Mouse (Mus musculus) myocyte (in vitro differentiated cells): ENCODE data around the gene Rnf215. TPM values are rescaled to one million over a fixed set of nuclear protein-coding genes. Genes with fewer than 3 reads are reported as not detected.

ENCODE experiments used
- H3K27me3 ChIP-seq: one replicate; pipeline ENCODE4 v1.6.1; 2011; ENCODE audit not compliant: control insufficient read depth, insufficient read depth, insufficient read length
- H3K36me3 ChIP-seq: one replicate; pipeline ENCODE4 v1.6.1; 2011; ENCODE audit not compliant: control insufficient read depth, insufficient read depth
- H3K4me2 ChIP-seq: one replicate; pipeline ENCODE4 v1.6.1; 2011; ENCODE audit warnings: low read depth, control low read depth
- H3K4me3 ChIP-seq: one replicate; pipeline ENCODE4 v1.5.1; 2011; ENCODE audit warnings: mild to moderate bottlenecking, control low read depth, moderate library complexity
- H3K79me2 ChIP-seq: one replicate; pipeline ENCODE4 v1.6.1; 2011; ENCODE audit not compliant: control insufficient read depth, insufficient read depth
- H3ac ChIP-seq: one replicate; pipeline ENCODE4 v1.6.1; 2011; ENCODE audit not compliant: control insufficient read depth, insufficient read length
- CEBPB ChIP-seq: IDR thresholded peaks from 2 replicates; pipeline ENCODE4 v1.6.1; 2011; ENCODE audit warnings: mild to moderate bottlenecking, moderate library complexity; ENCODE audit not compliant: poor library complexity, insufficient read depth, severe bottlenecking
- E2F4 ChIP-seq: IDR thresholded peaks from one replicate; pipeline ENCODE4 v1.6.1; 2011; ENCODE audit warnings: mild to moderate bottlenecking, control low read depth, moderate library complexity; ENCODE audit not compliant: insufficient read depth
- MAX ChIP-seq: IDR thresholded peaks from one replicate; pipeline ENCODE4 v1.6.1; 2011; ENCODE audit warnings: low read depth, mild to moderate bottlenecking, control low read depth
- MYOD1 ChIP-seq, 3 experiments: IDR thresholded peaks; one replicate each; pipeline ENCODE4 v1.6.1; 2011; ENCODE audit warnings: control low read depth in 2 of 3, low read depth in 2 of 3, mild to moderate bottlenecking in 2 of 3, moderate library complexity in 1 of 3; ENCODE audit not compliant: insufficient read length in 2 of 3, control insufficient read depth in 1 of 3
- MYOG ChIP-seq, 3 experiments: IDR thresholded peaks; one replicate each; pipeline ENCODE4 v1.6.1; 2011; ENCODE audit warnings: control low read depth in 2 of 3, low read depth in 2 of 3, mild to moderate bottlenecking in 2 of 3; ENCODE audit not compliant: insufficient read length in 2 of 3, control insufficient read depth in 1 of 3, insufficient read depth in 1 of 3
- POLR2A ChIP-seq: IDR thresholded peaks from one replicate; pipeline ENCODE4 v1.6.1; 2011; ENCODE audit warnings: low read depth, mild to moderate bottlenecking, control low read depth, moderate library complexity; ENCODE audit not compliant: insufficient read length
- POLR2AphosphoS2 ChIP-seq: IDR thresholded peaks from one replicate; pipeline ENCODE4 v1.6.1; 2011; ENCODE audit warnings: low read depth, control low read depth; ENCODE audit not compliant: insufficient read length
- REST ChIP-seq: IDR thresholded peaks from one replicate; pipeline ENCODE4 v1.6.1; 2011; ENCODE audit warnings: mild to moderate bottlenecking, control low read depth, moderate library complexity; ENCODE audit not compliant: insufficient read depth, insufficient read length
- SRF ChIP-seq: IDR thresholded peaks from one replicate; pipeline ENCODE4 v1.6.1; 2011; ENCODE audit warnings: low read depth; ENCODE audit not compliant: control insufficient read depth, insufficient read length
- TCF12 ChIP-seq: IDR thresholded peaks from one replicate; pipeline ENCODE4 v1.6.1; 2011; ENCODE audit warnings: mild to moderate bottlenecking, control low read depth; ENCODE audit not compliant: poor library complexity, insufficient read depth, severe bottlenecking
- TCF3 ChIP-seq: IDR thresholded peaks from one replicate; pipeline ENCODE4 v1.6.1; 2011; ENCODE audit warnings: low read depth, control low read depth; ENCODE audit not compliant: insufficient read length
- USF1 ChIP-seq: IDR thresholded peaks from one replicate; pipeline ENCODE4 v1.6.1; 2011; ENCODE audit warnings: low read depth, mild to moderate bottlenecking, control low read depth, moderate library complexity
- polyA plus RNA-seq: library from polyadenylated mRNA; unstranded; fragments of >200 nt; fragmentation: generic; extraction: Trizol; gene quantifications from one replicate; pipeline ENCODE4 v1.2.1, GENCODE M21; 2012; ENCODE audit warnings: missing spikeins

Rnf215 gene
- polyA plus RNA-seq, 1 experiment: 18.1 TPM

DNA sequence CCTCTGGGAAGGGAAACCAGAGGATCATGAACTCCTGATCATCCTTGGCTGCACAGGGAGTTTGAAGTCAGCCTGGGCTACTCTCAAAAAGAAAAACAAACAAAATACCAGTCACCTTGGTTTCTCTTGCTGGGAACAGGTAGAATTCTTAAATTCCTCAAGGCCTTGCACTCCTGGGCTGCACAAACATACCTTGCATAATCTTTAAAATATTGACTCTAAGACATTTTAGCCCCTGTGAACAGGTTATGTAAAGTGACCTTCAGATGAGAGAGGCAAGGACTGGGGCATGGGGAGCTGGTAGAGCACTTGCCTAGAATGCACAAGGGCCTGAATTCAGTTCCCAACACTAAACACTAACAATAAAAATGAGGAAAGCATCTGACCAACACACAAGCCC is 6.5 kb downstream of the Rnf215 start:
- H3K36me3 ChIP-seq: peaks cover 17% of the 10 kb centered on the region
- H3K4me3 ChIP-seq: no peak overlapping the region
- H3K4me2 ChIP-seq: no peak overlapping the region
- no peaks in the 10 kb centered on the region for H3K27me3 ChIP-seq
- H3ac ChIP-seq: no peak overlapping the region
- TF ChIP-seq POLR2A: no peak
- TF ChIP-seq POLR2AphosphoS2: no peak
- TF ChIP-seq SRF: no peak
- no peak for TF ChIP-seq MYOG (IDR thresholded peaks at IDR 0.05; ENCODE audit: control insufficient read depth in 1 of 3, insufficient read depth in 1 of 3, insufficient read length in 2 of 3, low read depth in 2 of 3)
- no peak for TF ChIP-seq MAX
- no peak for TF ChIP-seq CEBPB
- no peak for TF ChIP-seq TCF12
- TF ChIP-seq MYOD1 (IDR thresholded peaks at IDR 0.05; ENCODE audit: control insufficient read depth in 1 of 3, insufficient read length in 2 of 3, low read depth in 2 of 3): no peak
- no peak for TF ChIP-seq USF1
- no peak for TF ChIP-seq REST
- no peak for TF ChIP-seq TCF3
- TF ChIP-seq E2F4: no peak
- H3K79me2 ChIP-seq: no peaks in the 10 kb centered on the region

DNA sequence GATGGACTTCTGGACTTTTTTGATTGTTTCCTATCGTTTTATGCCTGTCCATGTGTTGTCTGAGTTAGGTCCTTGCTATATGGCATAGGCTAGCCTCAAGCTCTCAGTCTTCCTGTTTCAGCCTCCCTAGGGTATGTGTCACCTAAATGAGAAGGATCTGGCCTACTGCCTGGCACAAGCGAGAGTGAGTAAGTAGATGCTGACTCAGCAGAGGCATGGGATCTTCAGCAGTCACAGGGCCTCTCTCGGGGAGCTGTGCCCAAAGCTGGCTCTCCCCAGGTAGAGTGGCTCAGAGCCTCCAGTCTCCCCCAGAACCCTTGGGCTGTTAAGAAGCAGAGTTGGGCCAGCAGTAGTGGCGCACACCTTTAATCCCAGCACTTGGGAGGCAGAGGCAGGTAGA is 7.3 kb downstream of the Rnf215 start:
- Histone ChIP-seq H3K79me2 (no peaks in the 10 kb centered on the region), H3K36me3 (peaks cover 17% of the 10 kb centered on the region), H3K27me3 (no peaks in the 10 kb centered on the region)

DNA sequence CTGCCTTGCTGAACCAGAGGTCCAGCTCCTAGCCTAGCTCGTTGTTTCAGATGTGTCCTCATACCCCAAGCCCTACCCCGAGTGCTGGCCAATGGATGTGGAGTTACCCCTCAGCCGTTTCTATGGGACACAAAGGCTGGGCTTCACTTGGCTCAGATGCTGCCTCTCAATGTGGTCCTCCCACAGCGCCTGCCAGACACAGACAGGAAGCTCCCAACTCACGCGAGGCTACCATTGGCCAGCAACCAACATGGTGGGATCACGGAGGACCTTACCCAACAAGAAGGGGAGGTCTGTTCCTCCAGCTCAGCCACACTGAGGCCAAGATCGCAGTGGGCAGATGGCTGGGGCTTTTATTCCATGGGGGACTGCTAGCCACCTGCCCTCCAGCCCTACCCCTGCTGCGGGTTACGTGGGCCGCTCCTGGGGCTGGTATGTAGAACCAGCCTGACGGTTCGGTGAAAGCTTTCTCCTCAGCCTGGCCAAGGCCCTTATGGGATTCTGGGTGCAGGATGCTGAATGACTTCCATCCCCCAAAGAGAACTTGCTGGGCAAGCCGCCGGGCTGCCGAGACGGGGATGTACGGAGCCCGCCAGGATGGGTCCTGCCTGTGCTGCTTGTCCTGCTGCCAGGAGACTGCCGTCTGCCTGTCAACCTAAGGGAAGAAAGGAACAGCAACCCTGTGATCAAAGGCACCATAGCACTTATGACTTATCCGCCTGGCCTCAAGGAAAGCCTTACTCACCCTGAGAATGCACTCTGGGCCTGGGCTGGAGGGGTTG is 8.5 kb downstream of the Rnf215 start:
- TF ChIP-seq REST (no peak), MYOG (IDR thresholded peaks at IDR 0.05; ENCODE audit: control insufficient read depth in 1 of 3, insufficient read depth in 1 of 3, insufficient read length in 2 of 3, low read depth in 2 of 3) (no peak), SRF (no peak), E2F4 (no peak), CEBPB (no peak), POLR2A (no peak), MAX (no peak), TCF3 (no peak), MYOD1 (IDR thresholded peaks at IDR 0.05; ENCODE audit: control insufficient read depth in 1 of 3, insufficient read length in 2 of 3, low read depth in 2 of 3) (no peak), TCF12 (no peak), USF1 (no peak), POLR2AphosphoS2 (no peak)
- no peak overlapping the region for H3K4me3 ChIP-seq
- no peaks in the 10 kb centered on the region for H3K79me2 ChIP-seq
- no peak overlapping the region for H3ac ChIP-seq
- peaks cover 17% of the 10 kb centered on the region for H3K36me3 ChIP-seq
- no peaks in the 10 kb centered on the region for H3K27me3 ChIP-seq
- H3K4me2 ChIP-seq: no peak overlapping the region

More for the DNA sequence above, 7.3 kb downstream of the Rnf215 start:
- Histone ChIP-seq H3ac (no peak overlapping the region), H3K4me3 (no peak overlapping the region), H3K4me2 (no peak overlapping the region)
- TF ChIP-seq CEBPB: no peak
- TF ChIP-seq POLR2A: no peak
- TF ChIP-seq TCF3: no peak
- no peak for TF ChIP-seq E2F4
- TF ChIP-seq MYOG (IDR thresholded peaks at IDR 0.05; ENCODE audit: control insufficient read depth in 1 of 3, insufficient read depth in 1 of 3, insufficient read length in 2 of 3, low read depth in 2 of 3): no peak
- TF ChIP-seq MYOD1 (IDR thresholded peaks at IDR 0.05; ENCODE audit: control insufficient read depth in 1 of 3, insufficient read length in 2 of 3, low read depth in 2 of 3): no peak
- TF ChIP-seq REST: no peak
- TF ChIP-seq TCF12: no peak
- TF ChIP-seq USF1: no peak
- no peak for TF ChIP-seq SRF
- TF ChIP-seq POLR2AphosphoS2: no peak
- no peak for TF ChIP-seq MAX

GRCm38 (mm10) chr11:4146381-4146780 is 11.4 kb downstream of the Rnf215 start:
- no peak overlapping the region for H3K4me2 ChIP-seq
- H3K27me3 ChIP-seq: no peaks in the 10 kb centered on the region
- peaks cover 11% of the 10 kb centered on the region for H3K36me3 ChIP-seq
- TF ChIP-seq USF1 (no peak), TCF12 (no peak), MYOG (IDR thresholded peaks at IDR 0.05; ENCODE audit: control insufficient read depth in 1 of 3, insufficient read depth in 1 of 3, insufficient read length in 2 of 3, low read depth in 2 of 3) (peak; percentile 4 to 69 (median 68)), MYOD1 (IDR thresholded peaks at IDR 0.05; ENCODE audit: control insufficient read depth in 1 of 3, insufficient read length in 2 of 3, low read depth in 2 of 3) (peak in 2 of 3 experiments; percentile 75 to 82), E2F4 (no peak)
- no peaks in the 10 kb centered on the region for H3K79me2 ChIP-seq
- no peak overlapping the region for H3ac ChIP-seq
- no peak overlapping the region for H3K4me3 ChIP-seq
